Mouse (Mus musculus) cerebellum, adult 2 months (tissue): Measurements from ENCODE around the gene Dennd6a.

ENCODE experiments used
- CTCF ChIP-seq: fragments of 200-500 bp; IDR thresholded peaks from 2 replicates; pipeline ENCODE4 v1.5.1; 2011; ENCODE audit warnings: low read depth, mild to moderate bottlenecking, control low read depth, low read length, moderate library complexity, borderline replicate concordance; ENCODE audit not compliant: insufficient read depth
- POLR2A ChIP-seq: fragments of 200-500 bp; IDR thresholded peaks from 2 replicates; pipeline ENCODE4 v1.6.1; 2011; ENCODE audit warnings: low read length, control low read depth, borderline replicate concordance; ENCODE audit not compliant: insufficient read depth

GRCm38 (mm10) chr14:26578791-26579191, 5.1 kb downstream of the Dennd6a start:
- TF ChIP-seq POLR2A (no peak), CTCF (no peak)
